Mouse (Mus musculus): ENCODE results near the gene Auts2. TPM values are rescaled to one million over a fixed set of nuclear protein-coding genes. Genes with fewer than 3 reads are reported as not detected.

The Auts2 gene
- polyA plus RNA-seq, 1 experiment from 2014 or later, result 7.5 TPM

DNA sequence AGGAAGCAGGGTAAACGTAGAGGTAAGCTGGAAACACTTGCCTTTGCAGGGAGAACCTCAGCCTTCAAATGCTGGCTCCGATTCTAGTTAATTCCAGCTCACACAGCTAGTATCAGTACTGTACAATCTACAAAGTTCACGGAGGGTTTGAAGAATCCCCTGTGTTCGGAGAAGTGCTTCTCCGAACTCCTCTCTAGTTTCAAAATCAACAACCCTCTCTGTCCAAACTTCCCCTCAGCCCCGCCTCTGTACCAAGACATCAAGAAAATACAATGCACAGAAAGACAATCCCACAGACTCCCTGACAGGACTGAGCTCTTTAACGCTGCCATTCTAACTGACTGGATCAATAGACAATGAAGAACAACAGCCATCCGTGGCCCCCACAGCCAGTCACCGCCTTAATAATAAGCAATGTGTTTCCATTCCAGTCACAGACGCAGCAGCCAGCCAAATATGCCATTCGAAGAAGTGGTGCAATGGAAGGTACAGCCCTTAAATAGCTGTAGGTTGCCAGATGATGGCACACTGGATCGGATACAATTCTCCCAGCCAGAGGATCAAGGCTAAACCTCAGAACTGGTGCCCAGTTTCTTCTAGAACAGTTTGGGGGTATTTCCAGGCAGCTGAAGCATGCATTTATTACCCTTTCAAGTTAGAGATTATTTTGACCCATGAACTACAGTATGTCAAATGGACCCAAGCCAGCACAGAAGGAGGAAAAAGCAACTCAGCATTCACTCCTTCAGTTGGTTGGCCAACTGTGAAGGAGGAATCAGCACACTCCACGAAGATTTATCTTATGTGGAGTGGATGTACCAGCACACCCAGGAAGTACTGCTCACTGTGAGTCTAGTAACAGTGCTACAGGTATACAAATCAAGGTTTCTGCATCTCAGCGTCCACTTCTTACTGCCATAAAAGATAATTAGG, 151.0 kb downstream of the Auts2 start:
- H3K27me3 ChIP-seq (ENCODE audit: insufficient read depth, low read length), result no peaks in the 10 kb centered on the region
- peak; percentile 76 for DNase-seq (ENCODE audit: low spot score)
- no peak overlapping the region for H3K4me3 ChIP-seq (replicated peaks; ENCODE audit: low read depth, low read length)
- H3K9me3 ChIP-seq (replicated peaks; ENCODE audit: low read length), result no peaks in the 10 kb centered on the region
- no peak overlapping the region for H3K9ac ChIP-seq (ENCODE audit: low read depth, low read length)
- no peaks in the 10 kb centered on the region for H3K4me1 ChIP-seq (replicated peaks; ENCODE audit: insufficient read depth, low read length)
- ATAC-seq (replicated peaks; ENCODE audit: low FRiP score, low read depth), result no peak
- WGBS, result 39% methylated on average over 14 of the region's 14 CpGs
- TF ChIP-seq CTCF (IDR thresholded peaks at IDR 0.05; ENCODE audit: low read depth), result no peak
- H3K27ac ChIP-seq, result no peak overlapping the region
- peak overlapping the region; percentile 8; the same call in 1 of the 2 replicates for H3K4me2 ChIP-seq (ENCODE audit: low read length)
- H3K36me3 ChIP-seq (ENCODE audit: insufficient read depth, low read length), result no peaks in the 10 kb centered on the region

DNA sequence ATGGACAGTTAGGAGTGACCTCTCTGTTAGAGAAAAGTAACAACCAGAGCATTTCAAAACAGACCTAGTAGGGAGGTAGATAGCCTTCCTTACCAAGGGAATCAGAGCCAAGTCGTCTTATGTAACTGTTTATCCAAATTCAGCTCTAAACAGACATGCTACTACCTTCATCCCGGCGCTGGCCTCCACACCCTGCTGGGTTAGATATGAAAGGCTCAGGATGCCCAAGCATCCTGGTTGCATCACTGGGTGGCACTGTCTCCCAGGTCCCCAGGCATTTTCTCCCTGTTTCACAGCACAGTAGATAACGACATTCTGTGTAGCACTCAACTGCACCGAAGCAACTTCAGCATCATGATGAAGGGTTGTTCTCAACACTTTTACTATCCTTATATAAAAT, 154.4 kb downstream of the Auts2 start:
- H3K9ac ChIP-seq (ENCODE audit: low read depth, low read length), result no peak overlapping the region
- WGBS, result 87% methylated on average over 5 of the region's 5 CpGs
- H3K4me1 ChIP-seq (replicated peaks; ENCODE audit: insufficient read depth, low read length), result no peaks in the 10 kb centered on the region
- ATAC-seq (replicated peaks; ENCODE audit: low FRiP score, low read depth), result no peak
- no peak overlapping the region for H3K4me2 ChIP-seq (ENCODE audit: low read length)
- no peak overlapping the region for H3K27ac ChIP-seq
- no peak overlapping the region for H3K4me3 ChIP-seq (replicated peaks; ENCODE audit: low read depth, low read length)
- no peak for TF ChIP-seq CTCF (IDR thresholded peaks at IDR 0.05; ENCODE audit: low read depth)
- H3K9me3 ChIP-seq (replicated peaks; ENCODE audit: low read length), result no peaks in the 10 kb centered on the region
- no peaks in the 10 kb centered on the region for H3K27me3 ChIP-seq (ENCODE audit: insufficient read depth, low read length)
- H3K36me3 ChIP-seq (ENCODE audit: insufficient read depth, low read length), result no peaks in the 10 kb centered on the region
- no peak for DNase-seq (ENCODE audit: low spot score)

DNA sequence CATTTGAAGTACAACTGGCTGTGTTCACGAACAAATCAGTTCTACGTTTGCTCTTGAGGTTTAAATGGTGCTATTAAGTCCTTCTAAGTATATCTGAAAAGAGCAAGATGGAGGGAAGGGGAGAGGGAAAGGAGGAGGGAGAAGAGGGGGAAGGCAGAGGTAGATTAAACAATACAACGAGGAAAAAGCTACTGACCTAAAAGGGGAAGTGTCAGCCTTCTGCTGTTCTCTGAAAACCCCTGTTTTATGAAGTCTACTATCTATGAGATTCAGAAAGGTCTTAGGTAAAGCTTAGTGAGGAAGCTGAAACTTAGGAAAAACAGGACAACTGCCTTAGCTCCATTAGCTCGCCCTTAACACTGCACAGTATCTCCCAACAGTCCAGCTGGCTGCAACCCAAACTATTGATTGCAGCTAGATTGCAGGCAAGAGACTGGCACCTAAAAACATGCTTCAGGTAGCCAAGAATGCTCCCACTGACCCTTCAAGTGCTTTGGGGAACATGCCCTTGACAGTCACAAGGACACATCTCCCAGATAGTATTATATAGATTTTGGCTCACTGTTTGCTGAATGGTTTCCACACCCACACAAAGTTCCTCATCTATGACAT, 157.8 kb downstream of the Auts2 start:
- no peak overlapping the region for H3K27ac ChIP-seq
- no peak for ATAC-seq (replicated peaks; ENCODE audit: low FRiP score, low read depth)
- H3K36me3 ChIP-seq (ENCODE audit: insufficient read depth, low read length), result no peaks in the 10 kb centered on the region
- H3K27me3 ChIP-seq (ENCODE audit: insufficient read depth, low read length), result no peaks in the 10 kb centered on the region
- no peak overlapping the region for H3K9ac ChIP-seq (ENCODE audit: low read depth, low read length)
- no peaks in the 10 kb centered on the region for H3K9me3 ChIP-seq (replicated peaks; ENCODE audit: low read length)
- DNase-seq (ENCODE audit: low spot score), result no peak
- WGBS, result 56% methylated on average over 4 of the region's 4 CpGs
- H3K4me1 ChIP-seq (replicated peaks; ENCODE audit: insufficient read depth, low read length), result peaks cover 6% of the 10 kb centered on the region
- TF ChIP-seq CTCF (IDR thresholded peaks at IDR 0.05; ENCODE audit: low read depth), result no peak
- H3K4me2 ChIP-seq (ENCODE audit: low read length), result no peak overlapping the region
- no peak overlapping the region for H3K4me3 ChIP-seq (replicated peaks; ENCODE audit: low read depth, low read length)

- H3K4me2 ChIP-seq (ENCODE audit: low read length), result no peak overlapping the region
- 21% methylated on average over 5 of the region's 5 CpGs for WGBS
- no peaks in the 10 kb centered on the region for H3K9me3 ChIP-seq (replicated peaks; ENCODE audit: low read length)
- peaks cover 9% of the 10 kb centered on the region for H3K4me1 ChIP-seq (replicated peaks; ENCODE audit: insufficient read depth, low read length)
- H3K9ac ChIP-seq (ENCODE audit: low read depth, low read length), result no peak overlapping the region
- no peaks in the 10 kb centered on the region for H3K27me3 ChIP-seq (ENCODE audit: insufficient read depth, low read length)
- DNase-seq (ENCODE audit: low spot score), result peak; percentile 77
- no peak overlapping the region for H3K4me3 ChIP-seq (replicated peaks; ENCODE audit: low read depth, low read length)
- no peak overlapping the region for H3K27ac ChIP-seq
- no peak for ATAC-seq (replicated peaks; ENCODE audit: low FRiP score, low read depth)
- H3K36me3 ChIP-seq (ENCODE audit: insufficient read depth, low read length), result no peaks in the 10 kb centered on the region
- no peak for TF ChIP-seq CTCF (IDR thresholded peaks at IDR 0.05; ENCODE audit: low read depth)
Observed at GRCm38 (mm10) chr5:132380261-132380660, 162.9 kb downstream of the Auts2 start.

DNA sequence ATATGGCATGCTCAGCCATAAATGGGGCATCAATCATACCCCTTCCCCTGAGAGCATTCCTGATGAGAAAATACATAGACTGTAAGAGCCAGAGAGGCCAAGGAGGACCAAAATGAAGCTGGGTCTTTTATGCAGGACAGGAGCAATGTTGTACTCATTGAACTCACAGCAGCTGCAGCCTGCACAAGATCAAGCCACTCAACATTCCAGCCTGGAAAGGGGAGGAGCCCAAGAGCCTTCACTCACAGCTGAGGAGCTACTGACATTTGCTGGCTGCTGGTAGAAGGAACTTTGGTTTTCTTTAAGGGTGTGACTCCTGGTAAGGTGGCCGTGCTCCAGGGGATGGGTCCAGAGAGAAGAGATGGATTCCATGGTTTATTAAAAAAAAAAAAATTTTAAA, 164.2 kb downstream of the Auts2 start:
- Histone ChIP-seq H3K27ac (no peak overlapping the region), H3K9me3 (replicated peaks; ENCODE audit: low read length) (no peaks in the 10 kb centered on the region), H3K4me1 (replicated peaks; ENCODE audit: insufficient read depth, low read length) (peaks cover 9% of the 10 kb centered on the region), H3K4me2 (ENCODE audit: low read length) (no peak overlapping the region), H3K36me3 (ENCODE audit: insufficient read depth, low read length) (no peaks in the 10 kb centered on the region), H3K9ac (ENCODE audit: low read depth, low read length) (no peak overlapping the region), H3K4me3 (replicated peaks; ENCODE audit: low read depth, low read length) (no peak overlapping the region), H3K27me3 (ENCODE audit: insufficient read depth, low read length) (no peaks in the 10 kb centered on the region)
- no peak for TF ChIP-seq CTCF (IDR thresholded peaks at IDR 0.05; ENCODE audit: low read depth)
- no peak for ATAC-seq (replicated peaks; ENCODE audit: low FRiP score, low read depth)
- 72% methylated on average over 1 of the region's 1 CpGs for WGBS
- DNase-seq (ENCODE audit: low spot score), result no peak

DNA sequence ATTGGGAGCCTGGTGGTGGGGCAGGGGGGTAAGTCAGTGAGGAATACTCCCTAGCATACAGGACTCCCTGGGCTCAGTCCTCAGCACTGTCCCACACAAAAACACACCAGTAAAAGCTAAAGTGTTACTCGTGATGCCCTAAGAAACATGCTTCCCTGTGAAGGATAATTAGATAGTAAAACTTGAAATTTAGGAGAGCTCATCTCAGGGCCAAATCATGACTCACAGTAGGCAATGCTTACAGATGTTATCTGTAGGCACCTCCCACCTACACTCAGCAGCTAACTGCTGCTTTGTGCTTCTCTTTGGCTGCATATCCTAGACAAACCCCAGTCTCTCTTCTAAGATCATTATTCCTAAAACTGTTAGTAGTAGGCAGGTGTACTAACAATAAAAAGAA, 168.0 kb downstream of the Auts2 start:
- Histone ChIP-seq H3K4me2 (ENCODE audit: low read length) (no peak overlapping the region), H3K27me3 (ENCODE audit: insufficient read depth, low read length) (no peaks in the 10 kb centered on the region), H3K9ac (ENCODE audit: low read depth, low read length) (no peak overlapping the region), H3K27ac (no peak overlapping the region), H3K9me3 (replicated peaks; ENCODE audit: low read length) (no peaks in the 10 kb centered on the region), H3K4me3 (replicated peaks; ENCODE audit: low read depth, low read length) (no peak overlapping the region), H3K4me1 (replicated peaks; ENCODE audit: insufficient read depth, low read length) (peaks cover under 1% of the 10 kb centered on the region), H3K36me3 (ENCODE audit: insufficient read depth, low read length) (no peaks in the 10 kb centered on the region)
- no peak for TF ChIP-seq CTCF (IDR thresholded peaks at IDR 0.05; ENCODE audit: low read depth)
- ATAC-seq (replicated peaks; ENCODE audit: low FRiP score, low read depth), result no peak
- 41% methylated on average over 1 of the region's 1 CpGs for WGBS
- DNase-seq (ENCODE audit: low spot score), result no peak

Data from kidney, postnatal 0 days (tissue).